Mouse (Mus musculus) ES-Bruce4 (cell line): ENCODE measurements around the gene Gucy2c. TPM values are rescaled to one million over a fixed set of nuclear protein-coding genes. Genes with fewer than 3 reads are reported as not detected.
A peak's percentile ranks its signal among the peaks of the same experiment; 100 is the strongest.
"Not testable (repeated sequence)": the region's sequence is repeated elsewhere in the genome, so short reads cannot be mapped to it uniquely, and the experiment has no call there.

Experiments
- H3K27ac ChIP-seq: 2 replicates; pipeline ENCODE4 v1.5.1; 2012; ENCODE audit warnings: low read length, inconsistent platforms; ENCODE audit not compliant: insufficient read depth
- H3K27me3 ChIP-seq: 2 replicates; pipeline ENCODE4 v1.6.1; 2012; ENCODE audit warnings: mild to moderate bottlenecking, low read length, inconsistent platforms; ENCODE audit not compliant: control insufficient read depth, poor library complexity, insufficient read depth, severe bottlenecking
- H3K36me3 ChIP-seq: 2 replicates; pipeline ENCODE4 v1.6.1; 2012; ENCODE audit warnings: inconsistent platforms, mild to moderate bottlenecking, low read length, moderate library complexity; ENCODE audit not compliant: control insufficient read depth, poor library complexity, insufficient read depth, severe bottlenecking
- H3K4me1 ChIP-seq: one replicate; pipeline ENCODE4 v1.8.1; 2011; ENCODE audit warnings: low read length; ENCODE audit not compliant: control insufficient read depth, insufficient read depth
- H3K4me3 ChIP-seq: 2 replicates; pipeline ENCODE4 v1.5.1; 2011; ENCODE audit warnings: low read depth, mild to moderate bottlenecking, low read length
- H3K9ac ChIP-seq: 2 replicates; pipeline ENCODE4 v1.6.1; 2012; ENCODE audit warnings: low read depth, mild to moderate bottlenecking, inconsistent platforms; ENCODE audit not compliant: poor library complexity, severe bottlenecking
- H3K9me3 ChIP-seq: replicated peaks from 2 replicates; pipeline ENCODE4 v1.6.1; 2012; ENCODE audit warnings: mild to moderate bottlenecking, low read length, inconsistent platforms; ENCODE audit not compliant: control insufficient read depth, poor library complexity, insufficient read depth, severe bottlenecking
- CTCF ChIP-seq: IDR thresholded peaks from one replicate; pipeline ENCODE4 v1.8.1; 2011; ENCODE audit warnings: low read depth, low read length
- EP300 ChIP-seq: IDR thresholded peaks from 2 replicates; pipeline ENCODE4 v1.6.1; 2011; ENCODE audit warnings: low read depth, low read length; ENCODE audit not compliant: insufficient read depth
- POLR2A ChIP-seq: IDR thresholded peaks from one replicate; pipeline ENCODE4 v1.8.1; 2011; ENCODE audit warnings: low read length; ENCODE audit not compliant: insufficient read depth
- polyA plus RNA-seq: library from polyadenylated mRNA; stranded (reverse); fragments of >200 nt; gene quantifications from 2 replicates; pipeline ENCODE4 v1.2.4, GENCODE M21; 2011; ENCODE audit warnings: low read depth; ENCODE audit not compliant: missing spikeins, insufficient read depth, insufficient read length

Gucy2c gene
- polyA plus RNA-seq, 1 experiment = not detected

GRCm38 (mm10) chr6:136801274-136801673 is 19.7 kb upstream of the Gucy2c start:
- Histone ChIP-seq H3K4me1 (no peaks in the 10 kb centered on the region), H3K27me3 (no peaks in the 10 kb centered on the region; the same call in 1 of the 2 replicates), H3K9me3 (peaks cover 3% of the 10 kb centered on the region; the same call in 1 of the 2 replicates), H3K9ac (no peak overlapping the region), H3K4me3 (no peak overlapping the region), H3K27ac (no peak overlapping the region), H3K36me3 (no peaks in the 10 kb centered on the region)
- TF ChIP-seq CTCF (no peak), EP300 (no peak), POLR2A (no peak)

DNA sequence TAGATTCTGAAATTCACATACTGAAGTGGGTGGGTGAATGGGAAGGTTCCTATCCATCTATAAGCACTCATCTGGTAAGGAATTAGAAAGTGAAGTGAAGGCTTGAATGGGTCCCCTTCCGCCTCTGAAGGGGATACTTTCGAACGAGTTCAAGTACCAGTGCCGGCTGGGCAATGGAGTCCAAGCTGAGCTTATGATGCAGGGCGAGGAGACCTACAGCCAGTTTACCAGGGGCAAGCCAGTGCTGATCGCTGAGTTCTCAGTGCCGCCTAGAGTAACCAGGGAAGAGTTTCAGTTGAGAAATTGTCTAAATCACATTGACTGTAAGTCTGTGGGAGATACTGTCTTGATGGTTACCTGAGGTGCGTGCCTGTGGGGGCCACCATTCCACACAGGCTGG is 19.1 kb upstream of the Gucy2c start:
- Histone ChIP-seq H3K27me3 (no peaks in the 10 kb centered on the region; the same call in 1 of the 2 replicates), H3K36me3 (no peaks in the 10 kb centered on the region), H3K27ac (no peak overlapping the region), H3K4me1 (no peaks in the 10 kb centered on the region), H3K9me3 (peaks cover 3% of the 10 kb centered on the region; the same call in 1 of the 2 replicates), H3K9ac (no peak overlapping the region), H3K4me3 (no peak overlapping the region)
- TF ChIP-seq EP300 (no peak), CTCF (no peak), POLR2A (no peak)

DNA sequence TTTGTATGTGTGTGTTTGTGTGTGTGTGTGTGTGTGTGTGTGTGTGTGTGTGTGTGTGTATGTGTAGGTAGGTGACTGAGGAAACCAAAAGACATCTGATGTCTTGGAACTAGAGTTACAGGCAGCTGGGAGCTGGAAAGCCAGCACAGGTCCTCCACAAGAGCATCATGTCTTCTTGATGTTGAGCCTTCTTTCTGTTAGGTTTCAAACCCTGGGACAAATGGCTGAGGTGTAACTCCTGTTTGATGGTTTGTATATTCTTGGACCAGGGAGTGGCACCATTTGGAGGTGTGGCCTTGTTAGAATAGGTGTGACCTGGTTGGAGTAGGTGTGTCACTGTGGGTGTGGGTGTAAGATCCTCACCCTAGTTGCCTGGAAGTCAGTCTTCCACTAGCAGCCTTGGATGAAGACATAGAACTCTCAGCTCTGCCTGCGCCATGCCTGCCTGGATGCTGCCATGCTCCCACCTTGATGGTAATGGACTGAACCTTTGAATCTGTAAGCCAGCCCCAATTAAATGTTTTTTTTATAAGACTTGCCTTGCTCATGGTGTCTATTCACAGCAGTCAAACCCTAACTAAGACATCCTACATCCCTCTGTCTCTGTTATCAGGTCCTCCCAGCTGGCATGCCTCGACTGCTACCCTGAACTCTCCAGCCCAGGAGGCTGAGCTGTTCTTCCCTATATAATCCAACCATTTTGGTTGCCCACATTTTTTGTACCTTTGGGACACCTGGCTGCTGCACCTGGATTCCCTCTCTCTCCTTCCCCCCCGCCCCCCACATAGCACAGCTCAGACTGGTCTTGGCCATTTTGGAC is 16.5 kb upstream of the Gucy2c start:
- not testable (repeated sequence) for H3K27me3 ChIP-seq, H3K9ac ChIP-seq, H3K4me3 ChIP-seq, H3K4me1 ChIP-seq, H3K27ac ChIP-seq, H3K36me3 ChIP-seq, H3K9me3 ChIP-seq

DNA sequence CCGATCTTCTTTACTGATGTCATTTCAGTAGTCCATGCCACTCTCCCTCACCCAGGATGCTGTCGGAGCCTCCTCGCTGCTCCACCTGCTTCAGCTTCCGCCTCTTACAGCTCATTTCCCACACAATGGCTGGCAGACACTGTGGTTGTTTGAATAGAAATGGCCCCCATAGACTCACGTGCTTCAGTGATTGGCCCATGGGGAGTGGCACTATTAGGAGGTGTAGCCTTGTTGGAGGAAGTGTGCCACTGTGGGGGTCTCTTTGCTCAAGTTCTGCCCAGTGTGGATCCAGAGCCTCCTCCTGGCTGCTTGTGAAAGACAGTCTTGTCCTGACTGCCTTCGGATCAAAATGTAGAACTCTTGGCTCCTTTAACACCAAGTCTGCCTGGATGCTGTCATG is 14.3 kb upstream of the Gucy2c start:
- no peak overlapping the region for H3K4me3 ChIP-seq
- H3K36me3 ChIP-seq = no peaks in the 10 kb centered on the region
- H3K9ac ChIP-seq = no peak overlapping the region
- H3K27ac ChIP-seq = no peak overlapping the region
- H3K27me3 ChIP-seq = no peaks in the 10 kb centered on the region; the same call in 1 of the 2 replicates
- no peak for TF ChIP-seq EP300
- no peak for TF ChIP-seq POLR2A
- no peak for TF ChIP-seq CTCF
- peaks cover 3% of the 10 kb centered on the region for H3K4me1 ChIP-seq
- no peaks in the 10 kb centered on the region for H3K9me3 ChIP-seq

DNA sequence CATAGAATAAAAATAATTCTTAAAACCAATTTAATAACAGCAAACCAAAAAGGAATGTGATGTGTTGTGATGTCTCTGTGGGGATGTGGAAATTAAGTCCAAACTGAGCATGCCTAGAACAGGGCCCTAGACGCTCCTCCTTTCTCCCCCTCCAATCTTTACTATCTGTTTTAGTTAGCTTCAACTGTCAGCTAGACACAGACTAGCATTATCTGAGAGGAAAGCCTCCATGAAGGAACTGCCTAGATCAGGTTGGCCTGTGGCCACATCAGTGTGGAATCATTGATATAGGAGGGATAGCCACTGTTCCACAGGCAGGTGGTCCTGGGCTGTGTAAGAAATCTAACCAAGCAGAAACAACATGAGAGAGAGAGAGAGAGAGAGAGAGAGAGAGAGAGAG is 13.5 kb upstream of the Gucy2c start:
- no peak overlapping the region for H3K27ac ChIP-seq
- H3K4me1 ChIP-seq = peaks cover 3% of the 10 kb centered on the region
- no peaks in the 10 kb centered on the region for H3K9me3 ChIP-seq
- H3K27me3 ChIP-seq = no peaks in the 10 kb centered on the region; the same call in 1 of the 2 replicates
- no peak overlapping the region for H3K4me3 ChIP-seq
- H3K36me3 ChIP-seq = no peaks in the 10 kb centered on the region
- H3K9ac ChIP-seq = no peak overlapping the region
- TF ChIP-seq CTCF = no peak
- TF ChIP-seq POLR2A = no peak
- TF ChIP-seq EP300 = no peak

- H3K9ac ChIP-seq = peak overlapping the region; percentile 69
- H3K4me1 ChIP-seq = peaks cover 3% of the 10 kb centered on the region
- no peaks in the 10 kb centered on the region; the same call in 1 of the 2 replicates for H3K27me3 ChIP-seq
- H3K9me3 ChIP-seq = no peaks in the 10 kb centered on the region
- TF ChIP-seq EP300 (no peak), CTCF (no peak), POLR2A (no peak)
- H3K36me3 ChIP-seq = no peaks in the 10 kb centered on the region
- H3K27ac ChIP-seq = no peak overlapping the region
- H3K4me3 ChIP-seq = peak overlapping the region; percentile 68
Measured at GRCm38 (mm10) chr6:136793831-136794525, 12.4 kb upstream of the Gucy2c start.
